Mouse (Mus musculus) intestine, postnatal 0 days (tissue): ENCODE results near the gene Olfr1294. TPM values are rescaled to one million over a fixed set of nuclear protein-coding genes. Genes with fewer than 3 reads are reported as not detected.

Experiments used
- ATAC-seq: fragments of 200-750 bp; cut with Nextera tagmentation; 2 replicates; pipeline ENCODE4 v1.8.0; 2017; ENCODE audit warnings: mild to moderate bottlenecking, moderate TSS enrichment, moderate library complexity
- H3K27ac ChIP-seq: fragments of 300-500 bp; sonication (generic); 2 replicates; pipeline ENCODE4 v1.5.1; 2014; ENCODE audit warnings: mild to moderate bottlenecking, low read depth, low read length, moderate library complexity
- H3K27me3 ChIP-seq: fragments of 300-500 bp; sonication (generic); replicated peaks from 2 replicates; pipeline ENCODE4 v1.6.1; 2014; ENCODE audit warnings: low read length, mixed read lengths; ENCODE audit not compliant: control insufficient read depth, insufficient read depth
- H3K36me3 ChIP-seq: fragments of 300-500 bp; sonication (generic); 2 replicates; pipeline ENCODE4 v1.6.1; 2014; ENCODE audit warnings: mild to moderate bottlenecking, moderate library complexity; ENCODE audit not compliant: control insufficient read depth, insufficient read depth
- H3K4me1 ChIP-seq: fragments of 300-500 bp; sonication (generic); replicated peaks from 2 replicates; pipeline ENCODE4 v1.6.1; 2014; ENCODE audit warnings: antibody characterized with exemption, low read length, mixed read lengths; ENCODE audit not compliant: control insufficient read depth, insufficient read depth
- H3K4me2 ChIP-seq: fragments of 300-500 bp; sonication (generic); replicated peaks from 2 replicates; pipeline ENCODE4 v1.6.1; 2014; ENCODE audit warnings: low read depth, mild to moderate bottlenecking, moderate library complexity
- H3K4me3 ChIP-seq: fragments of 300-500 bp; sonication (generic); 2 replicates; pipeline ENCODE4 v1.5.1; 2014; ENCODE audit warnings: low read depth, low read length
- H3K9ac ChIP-seq: fragments of 300-500 bp; sonication (generic); 2 replicates; pipeline ENCODE4 v1.6.1; 2014; ENCODE audit warnings: mild to moderate bottlenecking, low read depth, low read length
- H3K9me3 ChIP-seq: fragments of 300-500 bp; sonication (generic); 2 replicates; pipeline ENCODE4 v1.6.1; 2016; ENCODE audit warnings: mixed run types; ENCODE audit not compliant: control insufficient read depth
- CTCF ChIP-seq: sonication (generic); IDR thresholded peaks from 2 replicates; pipeline ENCODE4 v1.5.1; 2016; ENCODE audit warnings: low read depth, mild to moderate bottlenecking, control low read depth, antibody characterized with exemption, moderate library complexity
- WGBS: fragments of 180-500 bp; shearing (Covaris S2); extraction: QIAGEN DNeasy Blood & Tissue Kit; methylation state at CpG from one replicate; pipeline ENCODE4 v1.1.7; 2014; 5-methylcytosine and 5-hydroxymethylcytosine counted together
- polyA plus RNA-seq: library from polyadenylated mRNA; unstranded; fragments of >200 nt; fragmentation: Nextera tagmentation; extraction: Ambion mirVana; gene quantifications from 2 replicates; pipeline ENCODE4 v1.2.1, GENCODE M21; 2015

Olfr1294 gene
- not detected in 2 replicates for polyA plus RNA-seq

- H3K4me2 ChIP-seq = no peak within 1 kb of the TSS
- no peak for ATAC-seq
- no peaks in the 10 kb centered on the region for H3K4me1 ChIP-seq
- 43% methylated on average over 1 of the region's 1 CpGs for WGBS
- no peaks in the 10 kb centered on the region for H3K36me3 ChIP-seq
- H3K4me3 ChIP-seq = no peak within 1 kb of the TSS
- H3K9me3 ChIP-seq = no peaks in the 10 kb centered on the region; the same call in 1 of the 2 replicates
- no peaks in the 10 kb centered on the region for H3K27me3 ChIP-seq
- TF ChIP-seq CTCF = no peak
- no peak within 1 kb of the TSS for H3K27ac ChIP-seq
- no peak within 1 kb of the TSS for H3K9ac ChIP-seq
Measured at GRCm38 (mm10) chr2:111540191-111540590, at the start of gene Olfr1294. Gene Olfr1294 (minus strand): TSS chr2:111540291.

- no peak for TF ChIP-seq CTCF
- no peak within 1 kb of the TSS for H3K9ac ChIP-seq
- no peaks in the 10 kb centered on the region for H3K4me1 ChIP-seq
- H3K27ac ChIP-seq = no peak within 1 kb of the TSS
- H3K9me3 ChIP-seq = no peaks in the 10 kb centered on the region
- no peaks in the 10 kb centered on the region for H3K36me3 ChIP-seq
- no peak within 1 kb of the TSS for H3K4me3 ChIP-seq
- ATAC-seq = no peak
- no peak within 1 kb of the TSS for H3K4me2 ChIP-seq
- no peaks in the 10 kb centered on the region for H3K27me3 ChIP-seq
Measured at GRCm38 (mm10) chr2:111569581-111569980, 29.5 kb upstream of the Olfr1294 start, which contains the start of gene Olfr1295. Gene Olfr1295 (minus strand): TSS chr2:111569681.

GRCm38 (mm10) chr2:111524903-111525302, 15.2 kb downstream of the Olfr1294 start, which contains the start of gene Olfr1293-ps:
Gene Olfr1293-ps (plus strand): TSS chr2:111525203.
- 84% methylated on average over 1 of the region's 1 CpGs for WGBS
- Histone ChIP-seq H3K9ac (no peak within 1 kb of the TSS), H3K4me2 (no peak within 1 kb of the TSS), H3K27me3 (no peaks in the 10 kb centered on the region), H3K4me3 (no peak within 1 kb of the TSS), H3K36me3 (no peaks in the 10 kb centered on the region), H3K9me3 (no peaks in the 10 kb centered on the region), H3K27ac (no peak within 1 kb of the TSS), H3K4me1 (no peaks in the 10 kb centered on the region)
- ATAC-seq = no peak
- TF ChIP-seq CTCF = no peak

GRCm38 (mm10) chr2:111517451-111517850, 22.6 kb downstream of the Olfr1294 start:
- H3K4me3 ChIP-seq = no peak overlapping the region
- no peaks in the 10 kb centered on the region for H3K9me3 ChIP-seq
- no peak overlapping the region for H3K27ac ChIP-seq
- TF ChIP-seq CTCF = no peak
- 86% methylated on average over 10 of the region's 10 CpGs for WGBS
- no peaks in the 10 kb centered on the region for H3K27me3 ChIP-seq
- no peaks in the 10 kb centered on the region for H3K36me3 ChIP-seq
- no peak overlapping the region for H3K4me2 ChIP-seq
- no peaks in the 10 kb centered on the region for H3K4me1 ChIP-seq
- ATAC-seq = no peak
- H3K9ac ChIP-seq = no peak overlapping the region

- TF ChIP-seq CTCF = no peak
- no peaks in the 10 kb centered on the region for H3K36me3 ChIP-seq
Measured at GRCm38 (mm10) chr2:111496880-111497279, 43.2 kb downstream of the Olfr1294 start, which contains the start of gene Olfr1291-ps1. Gene Olfr1291-ps1 (plus strand): TSS chr2:111497180.

GRCm38 (mm10) chr2:111493729-111494128, 46.4 kb downstream of the Olfr1294 start, which contains the start of gene Olfr1290:
Gene Olfr1290 (minus strand): TSS chr2:111493829.
- H3K36me3 ChIP-seq = no peaks in the 10 kb centered on the region
- TF ChIP-seq CTCF = no peak
- no peak within 1 kb of the TSS for H3K4me3 ChIP-seq
- no peak within 1 kb of the TSS for H3K4me2 ChIP-seq
- no peaks in the 10 kb centered on the region for H3K4me1 ChIP-seq
- no peaks in the 10 kb centered on the region for H3K27me3 ChIP-seq
- WGBS = 73% methylated on average over 5 of the region's 5 CpGs
- H3K27ac ChIP-seq = no peak within 1 kb of the TSS
- no peak for ATAC-seq
- H3K9me3 ChIP-seq = no peaks in the 10 kb centered on the region
- no peak within 1 kb of the TSS for H3K9ac ChIP-seq

More at GRCm38 (mm10) chr2:111496880-111497279, 43.2 kb downstream of the Olfr1294 start, which contains the start of gene Olfr1291-ps1:
- no peaks in the 10 kb centered on the region for H3K9me3 ChIP-seq
- 91% methylated on average over 3 of the region's 3 CpGs for WGBS
- no peaks in the 10 kb centered on the region for H3K4me1 ChIP-seq
- ATAC-seq = no peak
- H3K4me2 ChIP-seq = no peak within 1 kb of the TSS
- H3K27me3 ChIP-seq = no peaks in the 10 kb centered on the region
- no peak within 1 kb of the TSS for H3K4me3 ChIP-seq
- no peak within 1 kb of the TSS for H3K9ac ChIP-seq
- H3K27ac ChIP-seq = no peak within 1 kb of the TSS

Other genes starting within 250 kb of the Olfr1294 start
- gene Olfr1279, start 239.7 kb downstream of the Olfr1294 start, polyA plus RNA-seq = not detected in 2 replicates
- not detected in 2 replicates for gene Olfr1280, start 226.3 kb downstream of the Olfr1294 start, polyA plus RNA-seq
- gene Olfr1281, start 213.8 kb downstream of the Olfr1294 start, polyA plus RNA-seq = not detected in 2 replicates
- not detected in 2 replicates for gene Olfr1282, start 204.2 kb downstream of the Olfr1294 start, polyA plus RNA-seq
- not detected in 2 replicates for gene Olfr1283, start 173.5 kb downstream of the Olfr1294 start, polyA plus RNA-seq
- not detected in 2 replicates for gene Olfr1284, start 164.8 kb downstream of the Olfr1294 start, polyA plus RNA-seq
- not detected in 2 replicates for gene Olfr1286, start 117.2 kb downstream of the Olfr1294 start, polyA plus RNA-seq
- not detected in 2 replicates for gene Olfr1287, start 91.1 kb downstream of the Olfr1294 start, polyA plus RNA-seq
- gene Olfr1288, start 66.2 kb downstream of the Olfr1294 start, polyA plus RNA-seq = not detected in 2 replicates
- not detected in 2 replicates for gene Olfr1289, start 59.5 kb downstream of the Olfr1294 start, polyA plus RNA-seq
- not detected in 2 replicates for gene Olfr1290, start 46.5 kb downstream of the Olfr1294 start, polyA plus RNA-seq
- gene Olfr1291-ps1, start 43.1 kb downstream of the Olfr1294 start, polyA plus RNA-seq = not detected in 2 replicates
- gene Olfr1293-ps, start 15.1 kb downstream of the Olfr1294 start, polyA plus RNA-seq = not detected in 2 replicates
- gene Olfr1295, start 29.4 kb upstream of the Olfr1294 start, polyA plus RNA-seq = not detected in 2 replicates
- not detected in 2 replicates for gene Olfr1297, start 86.2 kb upstream of the Olfr1294 start, polyA plus RNA-seq
- not detected in 2 replicates for gene Olfr1298, start 108.9 kb upstream of the Olfr1294 start, polyA plus RNA-seq
- gene Olfr1299, start 121.1 kb upstream of the Olfr1294 start, polyA plus RNA-seq = not detected in 2 replicates
- not detected in 2 replicates for gene Olfr1301, start 210.7 kb upstream of the Olfr1294 start, polyA plus RNA-seq
- gene Olfr1302, start 237.1 kb upstream of the Olfr1294 start, polyA plus RNA-seq = not detected in 2 replicates